Mouse (Mus musculus): ENCODE results near the gene Efcab1. TPM values are rescaled to one million over a fixed set of nuclear protein-coding genes. Genes with fewer than 3 reads are reported as not detected.

Gene Efcab1
- total RNA-seq, 2 experiments from 2014 or later, result not detected

DNA sequence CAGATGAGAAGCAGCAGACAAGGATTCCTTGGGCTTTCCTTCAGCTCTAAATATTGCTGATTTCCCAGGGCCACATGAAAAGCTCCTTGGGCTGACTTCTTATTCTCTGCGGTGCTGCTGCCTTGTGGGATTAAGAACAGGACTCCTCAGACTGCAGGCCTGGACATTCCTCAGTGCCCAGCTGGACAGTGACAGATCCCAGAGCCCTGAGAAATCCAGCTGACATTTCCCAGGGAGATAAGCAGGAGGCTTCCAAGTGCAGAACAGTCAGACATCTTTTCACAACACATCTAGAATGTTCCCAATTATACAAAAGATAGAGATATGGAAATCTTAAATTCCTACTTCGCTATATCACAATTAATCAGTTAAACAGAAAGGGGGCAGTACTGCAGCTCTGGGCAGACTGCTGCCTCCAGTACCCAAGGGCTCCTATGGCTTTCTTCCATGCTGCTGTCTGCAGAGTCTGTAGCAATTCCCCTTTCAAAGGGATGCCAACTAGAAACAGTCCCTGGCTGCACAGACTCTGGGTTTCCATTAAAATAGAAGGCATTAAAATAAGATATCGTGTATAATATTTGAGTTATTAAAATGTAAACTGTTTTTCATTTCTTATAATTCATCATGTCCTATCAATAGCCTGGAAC, 86.2 kb downstream of the Efcab1 start:
- no peak for ATAC-seq (replicated peaks; ENCODE audit: poor library complexity)

DNA sequence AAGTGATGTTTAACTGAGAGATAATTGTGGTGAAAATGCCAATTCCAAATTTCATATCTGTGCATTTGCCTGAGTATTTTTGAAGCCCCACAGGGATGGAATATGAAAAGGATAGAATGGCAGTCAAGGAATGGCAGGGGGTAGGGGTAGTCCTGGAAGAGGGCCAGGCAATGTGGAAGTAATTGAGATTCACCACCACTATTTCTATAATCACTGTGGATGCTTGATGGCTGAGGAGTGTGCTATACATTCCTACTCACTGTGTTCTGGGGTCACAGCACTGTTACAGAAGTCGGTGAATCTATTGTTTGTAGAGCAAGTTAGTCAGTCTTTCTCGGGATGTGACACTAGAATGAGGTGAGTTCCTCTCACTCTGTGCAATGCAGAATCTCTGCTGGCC, 108.3 kb downstream of the Efcab1 start:
- no peak for ATAC-seq (replicated peaks; ENCODE audit: poor library complexity)
